Mouse (Mus musculus) myocyte (in vitro differentiated cells): Measurements from ENCODE around the gene Kpna6. TPM values are rescaled to one million over a fixed set of nuclear protein-coding genes. Genes with fewer than 3 reads are reported as not detected.

Experiments
- H3K27me3 ChIP-seq: one replicate; pipeline ENCODE4 v1.6.1; 2011; ENCODE audit not compliant: control insufficient read depth, insufficient read depth, insufficient read length
- H3K36me3 ChIP-seq: one replicate; pipeline ENCODE4 v1.6.1; 2011; ENCODE audit not compliant: control insufficient read depth, insufficient read depth
- H3K4me2 ChIP-seq: one replicate; pipeline ENCODE4 v1.6.1; 2011; ENCODE audit warnings: low read depth, control low read depth
- H3K4me3 ChIP-seq: one replicate; pipeline ENCODE4 v1.5.1; 2011; ENCODE audit warnings: mild to moderate bottlenecking, control low read depth, moderate library complexity
- H3K79me2 ChIP-seq: one replicate; pipeline ENCODE4 v1.6.1; 2011; ENCODE audit not compliant: control insufficient read depth, insufficient read depth
- H3ac ChIP-seq: one replicate; pipeline ENCODE4 v1.6.1; 2011; ENCODE audit not compliant: control insufficient read depth, insufficient read length
- CEBPB ChIP-seq: IDR thresholded peaks from 2 replicates; pipeline ENCODE4 v1.6.1; 2011; ENCODE audit warnings: mild to moderate bottlenecking, moderate library complexity; ENCODE audit not compliant: poor library complexity, insufficient read depth, severe bottlenecking
- E2F4 ChIP-seq: IDR thresholded peaks from one replicate; pipeline ENCODE4 v1.6.1; 2011; ENCODE audit warnings: mild to moderate bottlenecking, control low read depth, moderate library complexity; ENCODE audit not compliant: insufficient read depth
- MAX ChIP-seq: IDR thresholded peaks from one replicate; pipeline ENCODE4 v1.6.1; 2011; ENCODE audit warnings: low read depth, mild to moderate bottlenecking, control low read depth
- MYOD1 ChIP-seq, 3 experiments: IDR thresholded peaks; one replicate each; pipeline ENCODE4 v1.6.1; 2011; ENCODE audit warnings: control low read depth in 2 of 3, low read depth in 2 of 3, mild to moderate bottlenecking in 2 of 3, moderate library complexity in 1 of 3; ENCODE audit not compliant: insufficient read length in 2 of 3, control insufficient read depth in 1 of 3
- MYOG ChIP-seq, 3 experiments: IDR thresholded peaks; one replicate each; pipeline ENCODE4 v1.6.1; 2011; ENCODE audit warnings: control low read depth in 2 of 3, low read depth in 2 of 3, mild to moderate bottlenecking in 2 of 3; ENCODE audit not compliant: insufficient read length in 2 of 3, control insufficient read depth in 1 of 3, insufficient read depth in 1 of 3
- POLR2A ChIP-seq: IDR thresholded peaks from one replicate; pipeline ENCODE4 v1.6.1; 2011; ENCODE audit warnings: low read depth, mild to moderate bottlenecking, control low read depth, moderate library complexity; ENCODE audit not compliant: insufficient read length
- POLR2AphosphoS2 ChIP-seq: IDR thresholded peaks from one replicate; pipeline ENCODE4 v1.6.1; 2011; ENCODE audit warnings: low read depth, control low read depth; ENCODE audit not compliant: insufficient read length
- REST ChIP-seq: IDR thresholded peaks from one replicate; pipeline ENCODE4 v1.6.1; 2011; ENCODE audit warnings: mild to moderate bottlenecking, control low read depth, moderate library complexity; ENCODE audit not compliant: insufficient read depth, insufficient read length
- SRF ChIP-seq: IDR thresholded peaks from one replicate; pipeline ENCODE4 v1.6.1; 2011; ENCODE audit warnings: low read depth; ENCODE audit not compliant: control insufficient read depth, insufficient read length
- TCF12 ChIP-seq: IDR thresholded peaks from one replicate; pipeline ENCODE4 v1.6.1; 2011; ENCODE audit warnings: mild to moderate bottlenecking, control low read depth; ENCODE audit not compliant: poor library complexity, insufficient read depth, severe bottlenecking
- TCF3 ChIP-seq: IDR thresholded peaks from one replicate; pipeline ENCODE4 v1.6.1; 2011; ENCODE audit warnings: low read depth, control low read depth; ENCODE audit not compliant: insufficient read length
- USF1 ChIP-seq: IDR thresholded peaks from one replicate; pipeline ENCODE4 v1.6.1; 2011; ENCODE audit warnings: low read depth, mild to moderate bottlenecking, control low read depth, moderate library complexity
- polyA plus RNA-seq: library from polyadenylated mRNA; unstranded; fragments of >200 nt; fragmentation: generic; extraction: Trizol; gene quantifications from one replicate; pipeline ENCODE4 v1.2.1, GENCODE M21; 2012; ENCODE audit warnings: missing spikeins

Kpna6 gene
- polyA plus RNA-seq, 1 experiment: 32.2 TPM

- H3K27me3 ChIP-seq: no peaks in the 10 kb centered on the region
- peak overlapping the region; percentile 88 for H3K4me2 ChIP-seq
- peak overlapping the region; percentile 74 for H3ac ChIP-seq
- H3K4me3 ChIP-seq: peak overlapping the region; percentile 66
- H3K79me2 ChIP-seq: no peaks in the 10 kb centered on the region
- H3K36me3 ChIP-seq: peaks cover 5% of the 10 kb centered on the region
- TF ChIP-seq SRF (no peak), CEBPB (no peak), USF1 (no peak), MYOD1 (IDR thresholded peaks at IDR 0.05; ENCODE audit: control insufficient read depth in 1 of 3, insufficient read length in 2 of 3, low read depth in 2 of 3) (no peak), MYOG (IDR thresholded peaks at IDR 0.05; ENCODE audit: control insufficient read depth in 1 of 3, insufficient read depth in 1 of 3, insufficient read length in 2 of 3, low read depth in 2 of 3) (no peak), E2F4 (no peak), POLR2A (no peak), POLR2AphosphoS2 (no peak), REST (no peak), TCF3 (no peak), TCF12 (no peak), MAX (no peak)
Observed at GRCm38 (mm10) chr4:129695815-129696157, 23.2 kb upstream of the Kpna6 start.

GRCm38 (mm10) chr4:129684531-129684930 is 12.0 kb upstream of the Kpna6 start:
- H3K79me2 ChIP-seq: no peaks in the 10 kb centered on the region
- H3ac ChIP-seq: no peak overlapping the region
- TF ChIP-seq E2F4 (no peak), MYOG (IDR thresholded peaks at IDR 0.05; ENCODE audit: control insufficient read depth in 1 of 3, insufficient read depth in 1 of 3, insufficient read length in 2 of 3, low read depth in 2 of 3) (no peak), POLR2AphosphoS2 (no peak), TCF12 (no peak), REST (no peak), TCF3 (no peak), CEBPB (no peak), MYOD1 (IDR thresholded peaks at IDR 0.05; ENCODE audit: control insufficient read depth in 1 of 3, insufficient read length in 2 of 3, low read depth in 2 of 3) (no peak), USF1 (no peak)
- H3K4me3 ChIP-seq: no peak overlapping the region
- peaks cover 3% of the 10 kb centered on the region for H3K36me3 ChIP-seq
- no peaks in the 10 kb centered on the region for H3K27me3 ChIP-seq
- H3K4me2 ChIP-seq: no peak overlapping the region

GRCm38 (mm10) chr4:129683901-129684493 is 11.4 kb upstream of the Kpna6 start:
- Histone ChIP-seq H3K36me3 (peaks cover 6% of the 10 kb centered on the region), H3ac (no peak overlapping the region), H3K27me3 (no peaks in the 10 kb centered on the region), H3K4me2 (no peak overlapping the region), H3K4me3 (no peak overlapping the region), H3K79me2 (no peaks in the 10 kb centered on the region)
- no peak for TF ChIP-seq POLR2AphosphoS2
- TF ChIP-seq CEBPB: no peak
- no peak for TF ChIP-seq TCF3
- no peak for TF ChIP-seq E2F4
- no peak for TF ChIP-seq POLR2A
- no peak for TF ChIP-seq MYOD1 (IDR thresholded peaks at IDR 0.05; ENCODE audit: control insufficient read depth in 1 of 3, insufficient read length in 2 of 3, low read depth in 2 of 3)
- no peak for TF ChIP-seq MYOG (IDR thresholded peaks at IDR 0.05; ENCODE audit: control insufficient read depth in 1 of 3, insufficient read depth in 1 of 3, insufficient read length in 2 of 3, low read depth in 2 of 3)
- TF ChIP-seq MAX: no peak
- no peak for TF ChIP-seq REST
- TF ChIP-seq USF1: no peak
- TF ChIP-seq SRF: no peak
- no peak for TF ChIP-seq TCF12

GRCm38 (mm10) chr4:129681837-129682236 is 9.3 kb upstream of the Kpna6 start:
- TF ChIP-seq MYOG (IDR thresholded peaks at IDR 0.05; ENCODE audit: control insufficient read depth in 1 of 3, insufficient read depth in 1 of 3, insufficient read length in 2 of 3, low read depth in 2 of 3): no peak
- no peak for TF ChIP-seq REST
- no peak for TF ChIP-seq TCF12
- TF ChIP-seq USF1: no peak
- no peak for TF ChIP-seq MYOD1 (IDR thresholded peaks at IDR 0.05; ENCODE audit: control insufficient read depth in 1 of 3, insufficient read length in 2 of 3, low read depth in 2 of 3)
- no peak for TF ChIP-seq MAX
- TF ChIP-seq SRF: no peak
- peaks cover 11% of the 10 kb centered on the region for H3K36me3 ChIP-seq

DNA sequence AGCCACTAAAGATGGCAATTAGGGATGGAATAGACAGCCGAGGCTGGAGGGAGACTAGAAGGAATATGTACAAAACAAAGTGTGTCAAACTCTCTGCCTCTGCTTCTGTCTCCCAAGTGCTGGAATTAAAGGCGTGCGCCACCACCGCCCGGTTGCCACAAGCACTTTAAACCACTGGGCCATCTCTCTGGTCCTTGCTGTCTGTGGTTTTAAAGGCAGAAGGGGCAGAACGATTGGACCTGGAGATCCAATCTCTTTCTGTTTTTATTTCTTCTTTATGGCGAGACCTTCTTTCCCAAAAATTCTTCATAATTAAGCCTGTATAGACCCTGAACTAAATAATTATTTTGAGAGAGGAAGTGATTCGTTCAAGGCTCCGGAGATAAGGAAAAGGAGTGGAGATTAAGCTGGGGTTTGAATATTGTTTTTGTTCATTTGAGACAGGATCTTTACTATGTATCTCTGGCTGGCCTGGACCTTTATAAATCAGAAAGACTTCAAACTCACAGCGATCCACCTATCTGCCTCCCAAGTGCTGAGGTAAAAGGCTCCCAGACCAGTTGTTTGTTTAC is 397 bp upstream of the Kpna6 start:
- no peaks in the 10 kb centered on the region for H3K27me3 ChIP-seq
- TF ChIP-seq USF1 (no peak), MYOD1 (IDR thresholded peaks at IDR 0.05; ENCODE audit: control insufficient read depth in 1 of 3, insufficient read length in 2 of 3, low read depth in 2 of 3) (no peak)
- H3ac ChIP-seq: peak overlapping the region; percentile 50

More at GRCm38 (mm10) chr4:129681837-129682236, 9.3 kb upstream of the Kpna6 start:
- Histone ChIP-seq H3ac (no peak overlapping the region), H3K4me2 (no peak overlapping the region), H3K79me2 (no peaks in the 10 kb centered on the region), H3K27me3 (no peaks in the 10 kb centered on the region), H3K4me3 (no peak overlapping the region)

More for the DNA sequence above, 397 bp upstream of the Kpna6 start:
- H3K36me3 ChIP-seq: peaks cover 7% of the 10 kb centered on the region
- peaks cover 39% of the 10 kb centered on the region for H3K79me2 ChIP-seq
- H3K4me2 ChIP-seq: peak overlapping the region; percentile 95
- H3K4me3 ChIP-seq: peak overlapping the region; percentile 87
